Mouse (Mus musculus) adrenal gland, postnatal 25 days (tissue): ENCODE results near the gene Gtf3c3. TPM values are rescaled to one million over a fixed set of nuclear protein-coding genes. Genes with fewer than 3 reads are reported as not detected.

Experiments used
- DNase-seq: peaks from one replicate; pipeline ENCODE4 v3.0.0; 2021; ENCODE audit warnings: mixed read lengths
- long read RNA-seq: library from polyadenylated mRNA; stranded (forward); transcript quantifications from one replicate; pipeline ENCODE4 v2.0.0, GENCODE M21; 2021
- total RNA-seq: library from RNA; stranded (reverse); gene quantifications from 2 replicates; pipeline ENCODE4 v1.2.3, GENCODE M21; 2021

The Gtf3c3 gene
- total RNA-seq, result 26.5 and 36.6 TPM in 2 replicates
- long read RNA-seq, full-length matches to known transcripts, result 8 of 12 reads
- long read RNA-seq, partial matches to known transcripts, result 3 of 12 reads
- long read RNA-seq, other reads (novel, unspliced or antisense), result 1 of 12 reads

GRCm38 (mm10) chr1:54438340-54439079 lies at the start of gene Gtf3c3:
Gtf3c3 (minus strand) TSS chr1:54438971.
- DNase-seq, result peak; percentile 81

GRCm38 (mm10) chr1:54484744-54485420 lies 46.1 kb upstream of the Gtf3c3 start:
- DNase-seq, result no peak

GRCm38 (mm10) chr1:54480491-54480890 lies 41.7 kb upstream of the Gtf3c3 start:
- no peak for DNase-seq

- no peak for DNase-seq
Measured at GRCm38 (mm10) chr1:54468662-54469061, 29.9 kb upstream of the Gtf3c3 start.

GRCm38 (mm10) chr1:54467366-54467765 lies 28.6 kb upstream of the Gtf3c3 start:
- DNase-seq, result no peak

- DNase-seq, result no peak
Measured at GRCm38 (mm10) chr1:54452116-54452515, 13.3 kb upstream of the Gtf3c3 start.

GRCm38 (mm10) chr1:54448833-54449232 lies 10.1 kb upstream of the Gtf3c3 start:
- no peak for DNase-seq

- no peak for DNase-seq
Measured at GRCm38 (mm10) chr1:54443641-54444040, 4.9 kb upstream of the Gtf3c3 start.

- DNase-seq, result no peak
Measured at GRCm38 (mm10) chr1:54439080-54439476, 307 bp upstream of the Gtf3c3 start.

- peak; percentile 1 for DNase-seq
Measured at GRCm38 (mm10) chr1:54422195-54422750, 16.5 kb downstream of the Gtf3c3 start.

- no peak for DNase-seq
Measured at GRCm38 (mm10) chr1:54421670-54422069, 17.1 kb downstream of the Gtf3c3 start.

GRCm38 (mm10) chr1:54402736-54403135 lies 36.0 kb downstream of the Gtf3c3 start:
- DNase-seq, result no peak

- DNase-seq, result no peak
Measured at GRCm38 (mm10) chr1:54384221-54384620, 54.5 kb downstream of the Gtf3c3 start.

- DNase-seq, result peak; percentile 48
Measured at GRCm38 (mm10) chr1:54380978-54381914, 57.5 kb downstream of the Gtf3c3 start.

- peak; percentile 4 for DNase-seq
Measured at GRCm38 (mm10) chr1:54377506-54378051, 61.2 kb downstream of the Gtf3c3 start.

GRCm38 (mm10) chr1:54356566-54356965 lies 82.2 kb downstream of the Gtf3c3 start:
- no peak for DNase-seq

- DNase-seq, result no peak
Measured at GRCm38 (mm10) chr1:54355485-54355884, 83.3 kb downstream of the Gtf3c3 start.

GRCm38 (mm10) chr1:54354786-54355185 lies 84.0 kb downstream of the Gtf3c3 start:
- DNase-seq, result no peak
